Mouse (Mus musculus): ENCODE results near the gene Klc3.

Klc3 gene

DNA sequence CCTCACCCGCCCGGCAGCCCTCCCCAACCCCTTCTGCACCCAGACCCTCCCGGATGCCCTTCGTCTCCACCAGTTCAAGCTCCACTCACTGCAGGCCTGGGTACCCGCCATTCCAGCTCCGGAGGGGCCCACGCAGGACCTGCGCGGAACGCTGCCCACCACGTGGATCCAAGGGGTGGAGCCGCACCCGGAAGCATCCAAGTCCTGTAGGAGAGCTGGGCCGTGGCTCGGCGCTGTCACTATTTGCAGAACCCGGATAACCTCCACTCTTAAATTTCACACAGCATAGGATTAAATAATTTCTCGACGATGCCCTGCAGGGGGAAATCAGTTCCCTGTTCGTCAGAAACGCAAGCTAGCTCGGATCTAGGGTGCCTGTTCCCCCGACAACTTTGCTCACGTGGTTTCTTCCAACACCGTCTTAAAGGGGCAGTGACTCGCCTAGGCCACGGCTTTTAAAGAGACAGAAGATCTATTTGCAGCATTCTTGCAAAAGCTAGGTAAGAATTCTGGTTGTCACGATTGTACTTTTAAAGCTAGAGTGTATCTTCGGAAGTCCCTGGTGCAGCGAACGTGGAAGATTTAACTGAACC lies 44.5 kb downstream of the Klc3 start, which contains the start of the genes Cd3eap and Ppp1r13l:
Gene Cd3eap, minus strand, starts transcription at position 185 of the 593 bp plus-strand sequence.
Gene Ppp1r13l, plus strand, starts transcription at position 451 of the 593 bp plus-strand sequence.
- DNase-seq = peak; percentile 91

DNA sequence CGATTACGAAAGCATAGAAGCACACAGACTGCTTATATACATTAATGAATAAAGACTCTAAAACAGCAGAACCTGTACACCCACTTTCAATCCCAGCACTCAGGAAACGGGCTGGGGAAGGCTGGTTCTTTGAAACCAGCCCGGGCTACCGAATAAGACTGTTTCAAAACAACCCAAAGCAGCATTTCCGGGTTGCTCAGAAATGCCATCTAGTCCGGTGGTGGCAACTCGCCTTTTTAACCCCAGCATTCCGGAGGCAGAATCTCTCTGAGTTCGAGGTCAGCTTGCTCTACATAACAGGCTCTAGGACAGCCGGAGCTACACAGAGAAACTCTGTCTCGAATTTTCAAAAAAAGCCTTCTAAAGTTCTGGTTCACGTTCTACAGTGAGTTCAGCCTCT lies 45.3 kb downstream of the Klc3 start:
- DNase-seq = no peak

GRCm38 (mm10) chr7:19357381-19358375 lies 46.2 kb downstream of the Klc3 start:
- DNase-seq = no peak

DNA sequence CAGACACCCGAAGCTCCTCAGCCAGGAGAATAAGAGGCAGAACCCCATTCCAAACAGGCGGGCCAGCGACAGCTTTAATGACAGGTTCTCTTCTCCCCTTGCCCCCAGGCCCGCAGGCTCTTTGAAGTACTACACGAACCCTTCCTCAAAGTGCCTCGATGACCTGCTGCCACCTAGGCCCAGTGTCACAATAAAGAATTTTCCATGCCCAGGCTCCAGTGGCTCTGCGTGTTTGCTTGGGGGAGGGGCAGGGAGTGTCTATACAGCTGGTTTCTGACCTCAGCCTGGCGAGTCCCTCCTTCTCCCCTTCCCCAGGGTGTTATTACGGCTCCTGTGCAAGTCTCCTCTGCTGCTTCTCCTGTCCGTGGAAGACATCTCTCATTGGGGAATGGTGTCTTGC lies 47.6 kb downstream of the Klc3 start:
- no peak for DNase-seq

- DNase-seq = no peak
Measured at GRCm38 (mm10) chr7:19354991-19355390, 48.9 kb downstream of the Klc3 start.

DNA sequence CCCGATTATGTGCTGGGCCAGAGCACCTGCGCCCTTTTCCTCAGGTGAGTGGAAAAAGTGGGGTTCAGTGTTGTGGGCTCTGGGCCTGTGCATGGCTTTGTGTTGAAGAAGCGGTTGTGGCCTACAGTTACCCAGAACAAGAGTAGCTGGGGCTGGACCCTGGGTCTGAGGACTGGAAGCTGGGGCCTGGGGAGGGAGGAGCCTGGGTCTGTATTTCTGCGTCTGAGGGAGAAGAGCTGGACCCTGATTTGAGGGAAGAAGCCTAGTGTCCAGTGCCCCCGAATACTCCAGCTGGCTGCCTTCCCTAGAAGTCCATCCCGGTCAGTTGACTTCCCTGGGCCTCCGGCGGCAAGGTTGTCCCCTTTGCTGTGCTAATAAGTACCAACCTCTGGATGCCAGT lies 53.7 kb downstream of the Klc3 start:
- DNase-seq = no peak

DNA sequence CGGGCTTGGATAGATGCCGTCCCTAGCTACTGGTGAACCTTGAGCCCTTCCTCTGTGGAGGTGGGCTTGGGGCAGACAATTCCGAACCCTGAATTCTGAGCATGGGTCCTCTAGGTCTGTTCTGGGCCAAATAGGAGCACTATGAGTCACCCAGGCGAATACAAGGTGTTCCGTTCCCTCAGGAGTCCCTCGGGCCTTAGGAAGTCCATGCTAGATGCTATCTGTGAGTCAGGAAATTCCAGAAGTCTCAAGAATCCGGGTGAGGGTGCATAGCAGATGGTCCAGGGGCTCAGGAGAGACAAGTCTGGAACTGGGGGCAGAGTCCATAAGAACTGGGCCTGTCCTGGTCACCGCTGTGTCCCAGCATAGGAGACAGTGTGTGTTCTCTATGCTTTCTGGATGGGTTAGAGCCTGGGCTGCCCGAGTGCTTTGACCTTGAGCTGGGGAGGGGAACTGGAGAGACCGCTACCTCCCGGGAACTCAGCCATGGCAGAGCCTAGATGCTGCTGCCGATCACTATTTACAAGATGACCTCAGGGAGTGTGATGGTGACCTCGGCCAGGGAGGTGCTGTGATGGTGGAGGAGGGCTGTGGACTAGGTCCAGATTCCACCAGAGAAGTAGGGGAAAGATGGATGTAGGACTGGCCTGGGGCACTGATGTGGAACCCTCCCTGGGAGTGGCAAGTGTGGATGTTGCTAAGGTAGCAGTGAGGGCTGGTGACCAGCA lies 54.6 kb downstream of the Klc3 start:
- DNase-seq = no peak

- DNase-seq = peak; percentile 97
Measured at GRCm38 (mm10) chr7:19344938-19345471, 58.9 kb downstream of the Klc3 start.
